Mouse (Mus musculus): ENCODE data around the gene Endov. TPM values are rescaled to one million over a fixed set of nuclear protein-coding genes. Genes with fewer than 3 reads are reported as not detected.

Gene Endov
- polyA plus RNA-seq, 1 experiment from 2014 or later = 17.4 TPM

DNA sequence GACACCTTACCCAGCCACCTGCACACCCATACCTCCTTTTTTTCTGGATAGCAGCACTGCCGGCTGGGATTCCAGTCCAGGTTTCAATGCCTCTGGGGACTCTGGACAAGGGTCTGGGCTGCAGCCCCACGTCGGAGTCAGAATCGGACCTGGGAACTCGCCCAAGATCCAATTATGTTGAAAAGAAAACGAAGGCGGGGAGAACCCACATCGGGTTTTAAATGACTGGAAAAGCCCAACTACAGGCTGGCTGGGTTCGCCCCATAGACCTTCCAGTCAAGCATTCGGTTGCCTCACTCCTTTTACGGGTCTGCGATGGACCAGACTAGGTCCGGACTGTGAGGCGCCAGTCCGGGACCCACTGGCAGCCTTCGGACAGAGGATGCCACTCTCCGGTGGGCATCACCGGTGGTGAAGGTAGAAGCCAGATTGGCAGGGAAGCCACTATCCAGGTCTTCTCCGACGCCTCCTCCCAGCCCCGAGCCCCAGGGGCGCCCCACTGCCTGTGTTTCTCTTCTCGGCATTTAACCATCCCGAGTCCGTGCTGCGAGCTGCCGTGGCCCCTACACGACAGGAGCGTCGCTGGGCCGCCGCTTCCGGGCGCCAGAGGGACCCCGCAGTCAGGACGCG lies 57.7 kb downstream of the Endov start:
- WGBS = 2% methylated on average over 36 of the region's 37 CpGs
- Histone ChIP-seq H3K4me1 (peaks cover 78% of the 10 kb centered on the region), H3K4me2 (peak overlapping the region; percentile 99), H3K27me3 (peaks cover 72% of the 10 kb centered on the region), H3K27ac (no peak overlapping the region), H3K9ac (peak overlapping the region; percentile 27), H3K9me3 (no peaks in the 10 kb centered on the region), H3K36me3 (no peaks in the 10 kb centered on the region), H3K4me3 (peak overlapping the region; percentile 52)
- ATAC-seq (ENCODE audit: borderline replicate concordance, extremely low read depth, low FRiP score, low TSS enrichment) = no peak

DNA sequence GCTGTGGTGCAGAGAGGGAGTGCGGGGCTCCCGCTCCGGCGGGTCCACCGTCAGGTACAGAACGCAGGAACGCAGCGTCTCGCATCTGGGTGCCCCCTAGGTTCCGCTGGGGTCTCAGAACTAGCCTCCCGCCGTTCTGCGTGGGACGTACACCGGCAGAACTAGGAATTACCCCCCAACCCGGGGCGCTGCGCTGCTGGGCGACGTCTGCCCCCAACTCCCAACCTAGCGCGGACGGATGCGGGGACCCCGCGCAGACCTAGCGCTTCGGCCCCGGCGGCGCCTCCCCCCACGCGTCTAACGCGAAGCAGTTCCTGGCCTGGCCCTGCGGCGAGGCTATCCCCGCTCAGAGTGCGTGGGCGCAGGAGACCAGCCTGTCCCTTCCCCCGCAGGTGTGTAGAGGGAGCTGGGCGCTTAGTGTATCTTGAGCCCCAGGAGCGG lies 58.2 kb downstream of the Endov start:
- Histone ChIP-seq H3K27me3 (peaks cover 70% of the 10 kb centered on the region), H3K4me1 (peaks cover 83% of the 10 kb centered on the region), H3K9ac (peak overlapping the region; percentile 27), H3K27ac (no peak overlapping the region), H3K36me3 (no peaks in the 10 kb centered on the region), H3K9me3 (no peaks in the 10 kb centered on the region), H3K4me3 (peak overlapping the region; percentile 52), H3K4me2 (peak overlapping the region; percentile 99)
- no peak for ATAC-seq (ENCODE audit: borderline replicate concordance, extremely low read depth, low FRiP score, low TSS enrichment)
- WGBS = 1% methylated on average over 43 of the region's 43 CpGs

DNA sequence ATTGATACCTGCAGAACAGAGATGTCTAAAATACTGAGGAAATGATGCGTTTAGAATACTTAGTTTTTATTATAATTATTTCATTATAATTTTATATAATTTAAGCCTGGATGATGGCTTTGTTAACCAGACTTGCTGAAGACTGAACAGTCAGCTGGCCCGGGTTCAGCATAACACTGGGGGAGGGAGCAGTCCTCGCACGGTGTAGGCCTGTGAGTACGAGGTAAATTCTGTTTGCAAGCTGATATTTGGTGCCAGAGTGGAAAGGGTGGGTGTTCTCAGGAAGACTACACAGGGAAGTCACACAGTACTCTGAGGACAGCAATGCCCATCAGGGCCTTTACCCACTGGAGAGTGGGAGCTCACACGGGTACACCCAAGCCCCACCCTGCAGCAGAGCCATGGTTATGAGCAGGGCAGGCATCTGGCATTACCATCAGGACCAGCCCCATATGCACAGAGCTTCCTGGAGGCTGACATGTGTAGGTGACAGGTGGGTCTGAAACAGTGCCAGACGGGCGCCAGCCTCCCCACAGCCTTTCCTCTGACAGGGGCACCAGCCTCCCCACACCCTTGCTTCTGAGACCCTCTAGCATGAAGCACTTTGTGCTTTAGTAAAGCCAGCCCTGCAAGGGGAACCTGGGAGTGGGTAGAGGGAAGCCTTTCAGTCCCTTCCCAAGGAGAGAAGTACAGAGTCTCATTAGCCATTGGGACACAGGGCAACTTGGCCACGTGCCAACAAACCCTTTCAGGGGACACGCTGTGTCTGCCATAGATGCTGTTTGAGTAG lies 59.6 kb downstream of the Endov start:
- Histone ChIP-seq H3K27ac (no peak overlapping the region), H3K9ac (no peak overlapping the region), H3K36me3 (no peaks in the 10 kb centered on the region), H3K4me1 (peaks cover 96% of the 10 kb centered on the region), H3K9me3 (no peaks in the 10 kb centered on the region), H3K4me2 (no peak overlapping the region), H3K27me3 (peaks cover 56% of the 10 kb centered on the region), H3K4me3 (no peak overlapping the region)
- 44% methylated on average over 10 of the region's 10 CpGs for WGBS
- no peak for ATAC-seq (ENCODE audit: borderline replicate concordance, extremely low read depth, low FRiP score, low TSS enrichment)

DNA sequence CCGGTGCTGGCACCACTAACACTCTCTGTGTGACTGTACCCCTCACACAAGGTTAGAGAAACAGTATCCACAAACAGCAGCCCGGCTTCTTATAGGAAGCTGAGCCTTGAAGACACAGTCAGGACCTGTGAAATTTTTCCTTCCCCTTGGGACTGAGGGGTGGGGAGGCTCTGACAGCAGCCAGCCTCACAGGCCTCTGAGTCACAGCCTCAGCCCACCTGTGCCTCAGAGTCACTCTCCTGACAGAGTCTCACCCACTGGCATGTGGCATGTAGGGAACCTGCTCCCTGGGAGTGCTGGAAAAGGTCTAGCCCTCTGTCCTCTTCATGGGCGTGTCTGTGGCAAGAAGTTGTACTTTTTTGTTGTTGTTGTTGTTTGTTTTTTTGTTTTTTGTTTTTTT lies 60.3 kb downstream of the Endov start:
- WGBS = 53% methylated on average over 3 of the region's 3 CpGs
- no peak overlapping the region for H3K9ac ChIP-seq
- H3K9me3 ChIP-seq = no peaks in the 10 kb centered on the region
- H3K27me3 ChIP-seq = peaks cover 49% of the 10 kb centered on the region
- H3K4me2 ChIP-seq = no peak overlapping the region
- H3K4me1 ChIP-seq = peaks cover 97% of the 10 kb centered on the region
- no peaks in the 10 kb centered on the region for H3K36me3 ChIP-seq
- ATAC-seq (ENCODE audit: borderline replicate concordance, extremely low read depth, low FRiP score, low TSS enrichment) = no peak
- no peak overlapping the region for H3K27ac ChIP-seq
- no peak overlapping the region for H3K4me3 ChIP-seq

DNA sequence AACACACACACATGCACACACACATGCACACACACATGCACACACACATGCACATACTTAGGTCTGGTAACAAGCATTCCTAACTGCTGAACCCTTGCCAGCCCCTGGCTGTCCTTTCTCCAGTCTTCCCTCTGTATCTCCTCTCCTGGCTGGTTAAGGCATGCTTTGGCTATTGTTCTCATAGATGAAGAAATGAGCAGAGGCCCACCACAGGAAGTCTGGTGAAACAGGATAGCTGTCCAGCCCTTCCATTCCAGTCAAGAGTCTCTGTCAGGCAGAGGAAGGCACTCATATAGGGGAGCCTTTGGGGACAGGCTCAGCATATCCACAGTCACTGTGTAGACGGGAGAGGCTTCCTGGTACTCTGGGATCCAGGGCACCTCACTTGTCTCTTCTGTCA lies 61.2 kb downstream of the Endov start:
- H3K4me3 ChIP-seq = no peak overlapping the region
- peaks cover 93% of the 10 kb centered on the region for H3K4me1 ChIP-seq
- H3K27ac ChIP-seq = peak overlapping the region; percentile 81
- H3K9me3 ChIP-seq = no peaks in the 10 kb centered on the region
- 21% methylated on average over 1 of the region's 1 CpGs for WGBS
- H3K27me3 ChIP-seq = peaks cover 41% of the 10 kb centered on the region
- H3K4me2 ChIP-seq = peak overlapping the region; percentile 19; the same call in 1 of the 2 replicates
- H3K9ac ChIP-seq = no peak overlapping the region
- no peak for ATAC-seq (ENCODE audit: borderline replicate concordance, extremely low read depth, low FRiP score, low TSS enrichment)
- no peaks in the 10 kb centered on the region for H3K36me3 ChIP-seq

DNA sequence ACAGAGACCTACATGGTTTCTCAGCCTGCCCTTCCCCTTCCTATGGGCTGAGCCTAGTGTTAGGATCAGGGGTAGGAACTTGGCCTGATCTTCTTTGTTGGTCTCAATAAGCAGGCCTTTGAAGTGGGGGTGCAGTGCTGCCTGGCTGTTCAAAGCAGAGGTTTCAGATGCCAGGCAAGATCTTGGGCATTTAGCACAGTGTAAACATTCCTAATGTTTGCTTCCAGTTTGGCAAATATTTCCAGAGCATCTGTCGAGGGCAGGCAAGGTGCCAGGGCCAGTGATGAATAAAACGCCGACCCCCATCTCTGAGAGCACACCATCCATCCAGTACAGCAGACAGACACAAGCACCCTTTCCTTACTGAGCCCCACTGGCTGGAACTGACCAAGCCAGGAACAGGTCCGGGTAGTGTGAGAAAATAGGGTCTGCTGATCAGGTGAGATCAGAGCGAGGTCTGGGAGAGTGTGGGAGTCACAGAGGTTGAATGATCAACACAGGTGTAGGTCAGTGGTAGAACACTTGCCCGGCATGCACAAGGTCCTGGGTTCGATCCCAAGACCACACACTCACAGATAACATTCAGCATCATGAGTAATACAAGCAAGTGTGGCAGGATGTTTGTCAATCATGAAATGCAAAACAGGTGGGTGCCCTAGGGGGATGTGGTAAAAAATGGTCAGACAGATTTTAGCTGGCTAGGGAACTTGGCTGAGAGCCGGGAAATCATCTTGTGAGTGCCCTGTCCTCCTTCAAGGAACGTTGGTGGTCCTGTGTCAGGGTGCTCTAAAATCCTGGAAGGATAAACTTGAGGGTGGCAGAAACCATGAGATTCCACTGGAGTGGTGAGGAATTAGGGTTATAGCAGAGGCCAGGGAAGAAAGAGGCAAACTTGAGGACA lies 62.0 kb downstream of the Endov start:
- Histone ChIP-seq H3K4me1 (peaks cover 89% of the 10 kb centered on the region), H3K27ac (peak overlapping the region; percentile 81), H3K9ac (no peak overlapping the region), H3K36me3 (no peaks in the 10 kb centered on the region), H3K4me3 (no peak overlapping the region), H3K27me3 (peaks cover 32% of the 10 kb centered on the region), H3K4me2 (peak overlapping the region; percentile 19; the same call in 1 of the 2 replicates), H3K9me3 (no peaks in the 10 kb centered on the region)
- peak; percentile 19; the same call in 1 of the 2 replicates for ATAC-seq (ENCODE audit: borderline replicate concordance, extremely low read depth, low FRiP score, low TSS enrichment)
- 41% methylated on average over 9 of the region's 9 CpGs for WGBS

DNA sequence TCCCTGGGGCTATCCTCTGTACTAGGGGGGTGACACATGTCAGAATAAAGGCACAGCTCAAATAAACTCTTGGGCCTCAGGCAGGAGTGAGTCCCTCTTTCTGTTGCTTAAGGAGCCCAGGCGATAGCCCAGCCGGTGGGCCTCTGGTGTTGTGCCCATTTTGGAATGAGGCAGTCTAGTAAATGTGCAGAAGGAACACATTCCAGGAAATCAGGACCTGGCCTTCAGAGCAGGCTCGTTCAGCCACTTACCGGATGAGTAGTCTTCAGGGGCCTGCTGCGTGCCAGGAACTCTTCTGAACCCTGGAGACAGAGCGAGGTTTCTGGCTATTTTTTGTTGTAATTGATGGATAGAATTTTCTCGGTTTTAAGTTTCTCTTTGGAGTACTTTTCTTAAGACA lies 63.6 kb downstream of the Endov start:
- peaks cover 89% of the 10 kb centered on the region for H3K4me1 ChIP-seq
- H3K4me2 ChIP-seq = no peak overlapping the region
- WGBS = 44% methylated on average over 7 of the region's 7 CpGs
- ATAC-seq (ENCODE audit: borderline replicate concordance, extremely low read depth, low FRiP score, low TSS enrichment) = no peak
- H3K4me3 ChIP-seq = no peak overlapping the region
- H3K27me3 ChIP-seq = peaks cover 17% of the 10 kb centered on the region
- no peaks in the 10 kb centered on the region for H3K36me3 ChIP-seq
- no peaks in the 10 kb centered on the region for H3K9me3 ChIP-seq
- H3K27ac ChIP-seq = peak overlapping the region; percentile 80
- H3K9ac ChIP-seq = no peak overlapping the region

DNA sequence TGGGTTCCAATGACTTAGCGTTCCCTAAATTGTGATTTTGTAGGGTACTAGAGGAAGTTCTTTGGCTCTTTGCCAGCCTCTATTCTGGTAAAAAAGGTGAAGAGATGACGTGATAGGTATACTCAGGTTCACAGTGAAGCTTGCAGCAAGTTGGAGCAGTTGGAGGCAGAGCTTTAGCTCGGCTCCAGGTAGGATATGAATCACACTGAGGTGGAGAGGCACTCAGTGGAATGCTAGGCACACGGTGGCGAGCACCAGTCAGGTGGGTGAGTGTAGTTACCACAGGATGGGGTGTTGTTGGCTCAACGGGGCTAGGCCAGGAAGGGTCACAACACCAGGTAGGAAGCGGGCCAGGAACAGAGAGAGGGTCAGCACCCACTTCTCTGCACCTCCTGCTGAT lies 64.0 kb downstream of the Endov start:
- Histone ChIP-seq H3K4me3 (no peak overlapping the region), H3K9me3 (no peaks in the 10 kb centered on the region), H3K4me1 (peaks cover 91% of the 10 kb centered on the region), H3K36me3 (no peaks in the 10 kb centered on the region), H3K4me2 (no peak overlapping the region), H3K9ac (no peak overlapping the region), H3K27me3 (peaks cover 12% of the 10 kb centered on the region), H3K27ac (peak overlapping the region; percentile 80)
- peak; percentile 39; the same call in 1 of the 2 replicates for ATAC-seq (ENCODE audit: borderline replicate concordance, extremely low read depth, low FRiP score, low TSS enrichment)
- WGBS = 55% methylated on average over 7 of the region's 7 CpGs

DNA sequence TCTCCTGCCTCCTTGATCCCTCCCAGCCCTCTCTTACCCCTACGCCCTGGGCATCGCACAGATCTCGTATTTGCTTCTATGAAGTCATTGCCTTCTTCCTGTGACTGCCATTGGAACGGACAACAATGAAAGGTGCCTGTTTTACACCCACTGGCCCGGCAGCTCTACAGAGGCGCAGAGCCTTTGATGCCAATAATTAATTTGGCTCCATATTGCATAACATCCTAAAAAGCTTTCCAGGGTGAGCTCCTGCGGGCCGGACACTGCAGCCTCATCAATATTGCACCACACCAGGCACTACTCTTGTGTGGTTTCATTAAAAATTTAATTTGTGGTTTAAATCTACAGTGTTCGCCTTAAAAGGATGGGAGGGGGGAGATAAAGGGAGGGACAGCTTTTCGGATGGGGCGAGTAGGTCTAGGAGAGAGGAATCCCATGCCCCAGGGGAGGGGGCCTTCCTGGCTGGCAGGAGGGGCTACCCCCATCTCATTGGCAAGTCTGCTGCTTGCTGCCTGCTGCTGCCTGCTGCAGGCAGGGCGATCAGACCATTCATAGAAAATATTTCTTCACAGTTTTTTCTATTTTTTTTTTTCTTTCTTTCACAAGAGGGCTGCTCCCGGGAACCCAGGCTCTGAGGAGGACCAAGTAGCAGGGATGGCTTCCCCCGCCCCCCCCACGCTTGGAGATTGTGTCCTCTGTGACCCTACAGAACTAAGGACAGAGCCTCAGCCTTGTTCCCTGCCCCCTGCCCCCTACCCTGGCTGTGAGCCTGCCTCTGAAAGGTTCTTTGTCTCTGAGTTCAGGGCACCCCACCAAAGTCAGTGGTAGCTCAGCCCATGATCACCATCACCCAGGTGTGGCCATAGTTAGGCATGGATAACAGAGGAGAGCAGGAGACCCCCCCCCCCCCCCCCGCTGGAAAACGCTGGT lies 67.1 kb downstream of the Endov start:
- peaks cover 64% of the 10 kb centered on the region for H3K4me1 ChIP-seq
- ATAC-seq (ENCODE audit: borderline replicate concordance, extremely low read depth, low FRiP score, low TSS enrichment) = 0 out of 2 replicates have a peak, but pooled peaks have one; percentile 21
- H3K4me2 ChIP-seq = peak overlapping the region; percentile 7; the same call in 1 of the 2 replicates
- no peak overlapping the region for H3K9ac ChIP-seq
- no peaks in the 10 kb centered on the region for H3K36me3 ChIP-seq
- H3K27me3 ChIP-seq = peaks cover 3% of the 10 kb centered on the region; the same call in 1 of the 2 replicates
- WGBS = 22% methylated on average over 17 of the region's 17 CpGs
- H3K4me3 ChIP-seq = no peak overlapping the region
- H3K9me3 ChIP-seq = no peaks in the 10 kb centered on the region
- peak overlapping the region; percentile 45 for H3K27ac ChIP-seq

DNA sequence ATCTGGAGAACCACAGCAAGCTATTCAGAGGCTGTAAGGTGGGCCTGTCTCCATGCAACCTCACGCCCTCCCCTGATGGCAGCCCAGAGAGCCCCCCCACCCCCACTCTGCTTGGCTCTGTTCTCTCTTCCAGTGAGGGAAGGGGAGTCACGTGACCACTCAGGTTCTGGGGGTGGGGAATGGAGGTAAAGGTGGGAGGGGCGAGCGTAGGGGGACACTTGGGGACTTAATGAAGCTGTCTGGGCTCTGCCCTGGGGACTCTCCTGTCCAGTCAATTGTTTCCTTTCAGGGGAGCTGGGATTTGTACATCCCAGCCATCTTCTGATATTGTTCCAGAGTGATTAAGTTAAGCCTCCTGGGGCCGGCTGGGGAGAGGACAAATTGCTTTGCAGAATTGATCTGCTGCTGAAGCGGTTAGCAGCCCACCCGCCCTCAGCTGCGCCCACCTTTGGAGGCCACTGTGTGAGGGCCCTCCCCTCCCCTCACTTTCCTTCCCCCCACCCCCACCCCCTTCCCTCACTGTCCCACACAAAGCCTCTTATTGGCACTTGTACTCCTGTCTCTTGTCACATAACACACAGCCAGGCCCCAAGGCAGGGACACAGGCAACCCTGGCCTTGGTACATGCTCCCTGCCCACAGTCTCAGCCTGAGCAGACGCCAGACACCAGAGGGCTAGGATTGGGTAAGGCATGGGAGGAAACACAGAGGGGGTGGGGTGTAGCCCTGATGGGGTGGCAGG lies 67.9 kb downstream of the Endov start:
- Histone ChIP-seq H3K9me3 (no peaks in the 10 kb centered on the region), H3K27me3 (peaks cover 11% of the 10 kb centered on the region; the same call in 1 of the 2 replicates), H3K4me3 (no peak overlapping the region), H3K4me1 (peaks cover 56% of the 10 kb centered on the region), H3K27ac (peak overlapping the region; percentile 13; the same call in 1 of the 2 replicates), H3K36me3 (no peaks in the 10 kb centered on the region), H3K9ac (no peak overlapping the region), H3K4me2 (peak overlapping the region; percentile 7; the same call in 1 of the 2 replicates)
- 14% methylated on average over 9 of the region's 9 CpGs for WGBS
- ATAC-seq (ENCODE audit: borderline replicate concordance, extremely low read depth, low FRiP score, low TSS enrichment) = peak; percentile 32; the same call in 1 of the 2 replicates

All from lung, embryonic 15.5 days (tissue).